Comparison of ENCODE assay signal across 7 mouse cellular contexts in genomic region chr13:75944044-75944820, GRCm38 (mm10). TPM values are rescaled to one million over a fixed set of nuclear protein-coding genes. Genes with fewer than 3 reads are reported as not detected.
A peak's percentile ranks its signal among the peaks of the same experiment; 100 is the strongest.
DNase-seq lines count a peak whose midpoint lies in the region; ATAC-seq and TF ChIP-seq lines count a peak whose summit lies in the region.

No protein-coding gene starts in this region.

- WGBS in spleen, adult 2 months = 18% methylated on average over 7 of the region's 7 CpGs
- WGBS in forebrain, embryonic 12.5 days = 1% methylated on average over 7 of the region's 7 CpGs
- WGBS in limb, embryonic 15.5 days = under 1% methylated on average over 7 of the region's 7 CpGs
- 2% methylated on average over 7 of the region's 7 CpGs for WGBS in stomach, postnatal 0 days

- peak overlapping the region; percentile 93 for H3K9ac ChIP-seq in forebrain, embryonic 12.5 days
- peak overlapping the region; percentile 93 for H3K9ac ChIP-seq in limb, embryonic 15.5 days
- peak overlapping the region; percentile 92 for H3K9ac ChIP-seq in stomach, postnatal 0 days (ENCODE audit: low read length)

- DNase-seq in spleen, adult 2 months (ENCODE audit: low read depth in 1 of 2, low spot score in 2 of 2) = no peak
- no peak for DNase-seq in spleen, postnatal 36 days (ENCODE audit: low spot score in 2 of 2)
- DNase-seq in stomach, postnatal 0 days (ENCODE audit: low spot score) = no peak
- DNase-seq in ovary, adult 18-20 months (ENCODE audit: low spot score) = no peak
- no peak for DNase-seq in layer of hippocampus, adult 11-12 months (ENCODE audit: low spot score)

- no peak for TF ChIP-seq POLR2A in spleen, adult 2 months (IDR thresholded peaks at IDR 0.05; ENCODE audit: low read depth, low read length)

- peak overlapping the region; percentile 62 for H3K4me3 ChIP-seq in spleen, adult 2 months (ENCODE audit: extremely low read depth, insufficient read depth, insufficient read length)
- H3K4me3 ChIP-seq in forebrain, embryonic 12.5 days (replicated peaks) = peak overlapping the region; percentile 74
- H3K4me3 ChIP-seq in limb, embryonic 15.5 days = peak overlapping the region; percentile 86
- peak overlapping the region; percentile 90 for H3K4me3 ChIP-seq in stomach, postnatal 0 days (ENCODE audit: low read depth, low read length)

- TF ChIP-seq CTCF in spleen, adult 2 months (IDR thresholded peaks at IDR 0.05; ENCODE audit: extremely low read depth, insufficient read depth, insufficient read length, insufficient replicate concordance) = no peak
- TF ChIP-seq CTCF in stomach, postnatal 0 days (IDR thresholded peaks at IDR 0.05; ENCODE audit: low read depth) = no peak

- no peaks in the 10 kb centered on the region for H3K9me3 ChIP-seq in forebrain, embryonic 12.5 days
- H3K9me3 ChIP-seq in limb, embryonic 15.5 days = no peaks in the 10 kb centered on the region
- H3K9me3 ChIP-seq in stomach, postnatal 0 days (ENCODE audit: control insufficient read depth, low read length) = no peaks in the 10 kb centered on the region

- peaks cover 5% of the 10 kb centered on the region for H3K4me1 ChIP-seq in spleen, adult 2 months (ENCODE audit: control insufficient read depth, insufficient read depth, insufficient read length)
- H3K4me1 ChIP-seq in forebrain, embryonic 12.5 days = peaks cover 17% of the 10 kb centered on the region
- H3K4me1 ChIP-seq in limb, embryonic 15.5 days = peaks cover 15% of the 10 kb centered on the region
- H3K4me1 ChIP-seq in stomach, postnatal 0 days (replicated peaks; ENCODE audit: control insufficient read depth, insufficient read depth) = no peaks in the 10 kb centered on the region

- no peak for TF ChIP-seq EP300 in stomach, postnatal 0 days (optimal IDR thresholded peaks at IDR 0.05)

- no peaks in the 10 kb centered on the region for H3K36me3 ChIP-seq in spleen, adult 2 months (ENCODE audit: control insufficient read depth, insufficient read depth, low read length)
- H3K36me3 ChIP-seq in forebrain, embryonic 12.5 days (replicated peaks) = no peaks in the 10 kb centered on the region
- no peaks in the 10 kb centered on the region for H3K36me3 ChIP-seq in limb, embryonic 15.5 days
- H3K36me3 ChIP-seq in stomach, postnatal 0 days (ENCODE audit: control insufficient read depth, insufficient read depth, low read length) = no peaks in the 10 kb centered on the region

- no peak overlapping the region for H3K27ac ChIP-seq in spleen, adult 2 months (ENCODE audit: insufficient read depth, low read length)
- peak overlapping the region; percentile 99 for H3K27ac ChIP-seq in forebrain, embryonic 12.5 days
- peak overlapping the region; percentile 99 for H3K27ac ChIP-seq in limb, embryonic 15.5 days
- H3K27ac ChIP-seq in stomach, postnatal 0 days (replicated peaks) = peak overlapping the region; percentile 97

- ATAC-seq in forebrain, embryonic 12.5 days (ENCODE audit: low FRiP score) = 0 out of 2 replicates have a peak, but pooled peaks have one; percentile 6
- no peak for ATAC-seq in limb, embryonic 15.5 days (ENCODE audit: insufficient number of reproducible peaks, low FRiP score, low TSS enrichment, low read depth)
- ATAC-seq in stomach, postnatal 0 days (ENCODE audit: low FRiP score, low TSS enrichment) = no peak

- peak overlapping the region; percentile 72 for H3K4me2 ChIP-seq in forebrain, embryonic 12.5 days
- H3K4me2 ChIP-seq in limb, embryonic 15.5 days = peak overlapping the region; percentile 54
- H3K4me2 ChIP-seq in stomach, postnatal 0 days (replicated peaks; ENCODE audit: low read depth) = peak overlapping the region; percentile 84

- peaks cover 11% of the 10 kb centered on the region for H3K27me3 ChIP-seq in spleen, adult 2 months (ENCODE audit: control insufficient read depth, insufficient read depth, low read length)
- H3K27me3 ChIP-seq in forebrain, embryonic 12.5 days = no peaks in the 10 kb centered on the region
- no peaks in the 10 kb centered on the region for H3K27me3 ChIP-seq in limb, embryonic 15.5 days
- no peaks in the 10 kb centered on the region for H3K27me3 ChIP-seq in stomach, postnatal 0 days (ENCODE audit: control insufficient read depth, insufficient read depth, low read length)

RNA-seq across cellular contexts. Expression of gene Rhobtb3, which starts 0.5 kb away (rescaled TPM):
- 1.2 and 1.6 TPM in 2 replicates for polyA plus RNA-seq in spleen, adult 2 months (2012; rRNA removed)
- polyA plus RNA-seq in forebrain, embryonic 12.5 days (2016; fragmentation: Nextera tagmentation; extraction: Ambion mirVana) = 59.2 and 60.5 TPM in 2 replicates
- polyA plus RNA-seq in limb, embryonic 15.5 days (2015; fragmentation: Nextera tagmentation; extraction: Ambion mirVana) = 27.5 and 33.4 TPM in 2 replicates
- 9.1 and 10.0 TPM in 2 replicates for polyA plus RNA-seq in stomach, postnatal 0 days (2015; fragmentation: Nextera tagmentation; extraction: Ambion mirVana)

RNA-seq across cellular contexts. Expression of gene Spata9, which starts 22.7 kb away (rescaled TPM):
- not detected in 2 replicates for polyA plus RNA-seq in spleen, adult 2 months (2012; rRNA removed)
- 0.93 and 1.1 TPM in 2 replicates for polyA plus RNA-seq in forebrain, embryonic 12.5 days (2016; fragmentation: Nextera tagmentation; extraction: Ambion mirVana)
- 0.45 and 0.70 TPM in 2 replicates for polyA plus RNA-seq in limb, embryonic 15.5 days (2015; fragmentation: Nextera tagmentation; extraction: Ambion mirVana)
- 0.30 and 0.42 TPM in 2 replicates for polyA plus RNA-seq in stomach, postnatal 0 days (2015; fragmentation: Nextera tagmentation; extraction: Ambion mirVana)
